Mouse (Mus musculus) gonadal fat pad, adult 2 months (tissue): ENCODE results near the gene Banp. TPM values are rescaled to one million over a fixed set of nuclear protein-coding genes. Genes with fewer than 3 reads are reported as not detected.

Source experiments
- DNase-seq: peaks from one replicate; pipeline ENCODE4 v3.0.0-alpha.2; 2012; ENCODE audit warnings: low read depth
- polyA plus RNA-seq: library from polyadenylated mRNA; depleted of rRNA; stranded (reverse); fragments of >200 nt; gene quantifications from 2 replicates; pipeline ENCODE4 v1.2.3, GENCODE M21; 2012

The Banp gene
- polyA plus RNA-seq, 1 experiment: 33.9 TPM

- no peak for DNase-seq
These were observed 1.5 kb downstream of the Banp start for GRCm38 (mm10) chr8:121950749-121951655.

GRCm38 (mm10) chr8:121951656-121952009, 2.1 kb downstream of the Banp start:
- DNase-seq: no peak

- no peak for DNase-seq
These were observed 2.6 kb downstream of the Banp start for GRCm38 (mm10) chr8:121952122-121952521.

- DNase-seq: no peak
These were observed 3.2 kb downstream of the Banp start for GRCm38 (mm10) chr8:121952800-121953199.

DNA sequence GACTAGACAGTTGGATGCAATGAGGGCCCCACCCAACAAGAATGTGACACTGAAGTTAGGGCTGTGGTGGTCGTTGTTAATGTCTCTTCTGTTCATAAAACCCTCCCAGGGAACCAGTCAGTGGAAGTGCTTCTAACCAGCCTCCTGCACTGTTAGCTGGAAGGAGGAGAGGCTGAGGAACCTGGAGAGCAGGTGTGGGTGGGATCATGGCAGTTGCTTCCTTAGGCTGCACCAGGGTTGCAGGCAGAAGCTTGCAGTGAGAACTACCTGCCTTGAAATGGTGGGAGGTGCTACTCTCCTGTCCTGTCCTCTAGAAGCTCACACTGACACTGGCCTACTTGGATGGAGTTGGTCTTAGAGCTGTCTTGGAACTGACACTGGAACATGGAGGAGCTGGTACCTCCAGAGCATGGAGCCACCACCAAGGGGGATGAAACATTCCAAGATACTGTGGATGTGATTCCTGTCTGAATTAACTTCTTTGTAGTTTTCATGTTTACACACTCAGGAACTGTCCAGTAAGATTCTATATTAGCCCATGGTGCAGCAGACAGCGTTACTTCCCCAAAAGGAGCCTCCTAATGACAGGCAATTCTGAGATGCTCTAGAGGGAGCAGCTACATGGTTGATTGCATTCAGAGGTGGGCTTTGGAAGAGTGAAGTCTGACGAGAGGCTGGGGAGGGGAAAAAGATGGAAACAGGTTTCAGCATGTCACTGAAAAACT, 4.4 kb downstream of the Banp start:
- no peak for DNase-seq

GRCm38 (mm10) chr8:121954981-121955555, 5.5 kb downstream of the Banp start:
- DNase-seq: no peak

DNA sequence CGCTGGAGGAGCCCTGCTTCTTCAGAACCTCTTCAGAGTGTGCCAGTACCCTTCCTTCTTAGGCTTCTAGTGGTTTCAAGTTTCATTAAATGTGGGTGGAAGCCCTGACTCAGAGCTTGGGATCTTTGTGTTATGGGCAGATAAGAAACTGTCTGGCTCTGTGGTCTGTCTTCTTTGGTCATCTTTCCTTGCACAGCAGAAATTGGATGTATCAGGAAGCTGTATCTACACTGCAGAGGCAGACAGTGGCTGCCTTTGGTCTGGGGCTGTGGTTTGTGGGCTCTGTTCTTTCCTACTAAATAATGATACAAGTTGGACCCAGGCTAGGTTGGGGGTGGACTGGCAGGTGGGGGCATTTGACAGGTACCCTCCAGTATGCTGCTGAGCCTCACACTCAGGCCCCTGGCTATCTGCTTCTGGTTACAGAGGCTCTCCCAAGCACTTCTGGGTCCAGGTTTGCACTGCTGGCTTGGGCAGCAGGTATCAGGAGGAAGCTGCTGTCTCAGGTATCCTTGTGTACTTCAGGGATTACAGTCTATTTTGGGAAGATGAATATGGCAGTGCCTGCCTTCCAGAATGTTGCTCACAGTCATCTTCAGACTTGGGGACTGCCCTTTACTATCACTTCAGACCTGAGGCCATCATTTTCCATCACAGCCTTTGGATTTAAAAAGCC, 6.4 kb downstream of the Banp start:
- DNase-seq: no peak

- no peak for DNase-seq
These were observed 8.8 kb downstream of the Banp start for GRCm38 (mm10) chr8:121958395-121958794.

DNA sequence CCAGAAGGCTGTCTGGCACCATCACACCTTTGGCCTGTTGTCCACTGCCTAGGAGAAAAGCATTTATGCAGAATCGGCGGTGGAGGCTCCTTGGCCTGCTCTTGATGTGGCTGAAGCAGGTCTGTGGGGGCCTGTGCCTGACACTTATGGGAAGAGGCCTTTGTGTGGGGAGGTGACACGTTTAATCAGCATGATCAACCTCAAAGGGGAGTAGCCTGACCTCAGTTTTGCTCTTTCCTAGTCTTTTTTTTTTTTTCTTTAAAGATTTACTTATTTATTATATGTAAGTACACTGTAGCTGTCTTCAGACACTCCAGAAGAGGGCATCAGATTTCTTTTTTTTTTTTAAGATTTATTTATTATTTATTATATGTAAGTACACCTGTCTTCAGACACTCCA, 13.3 kb downstream of the Banp start:
- no peak for DNase-seq

DNA sequence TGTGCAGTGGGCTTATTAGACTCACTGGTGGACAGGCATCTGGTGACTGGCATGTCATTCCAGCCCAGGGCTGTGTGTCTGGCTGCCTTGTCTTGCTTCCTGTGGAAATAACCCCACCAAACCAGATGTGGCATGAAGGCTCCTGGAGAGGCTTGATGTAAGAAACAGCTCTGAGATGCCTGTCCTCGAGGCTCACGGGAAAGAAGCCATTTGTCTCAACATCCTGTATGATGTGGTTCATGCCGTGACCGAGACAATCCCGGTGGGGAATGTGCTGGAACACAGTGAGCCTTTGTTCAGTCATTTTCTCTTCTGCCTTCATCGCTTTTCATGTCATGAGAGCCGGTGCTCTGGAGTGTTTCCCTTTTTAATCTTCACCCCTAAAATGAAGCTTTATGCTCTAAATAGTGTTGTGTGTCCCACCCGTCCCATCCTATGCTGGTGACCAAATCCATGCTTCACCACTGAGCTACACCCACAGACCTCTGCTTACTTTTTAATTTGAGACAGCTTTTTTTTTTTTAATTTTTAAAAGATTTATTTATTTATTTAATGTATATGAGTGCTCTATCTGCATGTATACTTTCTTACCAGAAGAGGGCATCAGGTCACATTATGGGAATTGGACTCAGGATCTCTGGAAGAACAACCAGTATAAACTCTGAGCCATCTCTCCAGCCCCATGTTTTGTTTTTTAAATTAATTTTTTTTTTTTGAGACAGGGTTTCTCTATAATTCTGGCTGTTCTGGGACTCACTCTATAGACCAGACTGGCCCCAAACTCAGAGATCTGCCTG, 15.4 kb downstream of the Banp start:
- no peak for DNase-seq

DNA sequence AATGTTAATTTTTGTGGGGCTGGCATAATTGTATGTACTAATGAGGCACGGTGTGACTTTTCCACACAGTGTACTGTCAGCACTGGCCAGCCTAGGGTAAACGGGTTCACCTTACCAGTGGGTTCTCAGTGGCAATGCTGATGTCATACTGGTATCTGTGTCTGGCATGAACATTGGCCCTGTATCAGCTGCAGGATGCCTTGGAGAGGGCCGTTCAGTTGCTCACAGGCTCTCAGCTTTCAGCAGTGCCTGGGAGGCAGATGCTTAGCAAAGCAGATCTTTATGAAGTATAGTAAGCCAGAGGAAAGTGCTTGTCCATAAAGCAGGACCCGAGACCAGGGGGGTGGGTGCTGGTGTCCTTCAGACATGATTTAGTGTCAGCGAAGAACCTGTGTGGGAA, 16.6 kb downstream of the Banp start:
- DNase-seq: no peak

DNA sequence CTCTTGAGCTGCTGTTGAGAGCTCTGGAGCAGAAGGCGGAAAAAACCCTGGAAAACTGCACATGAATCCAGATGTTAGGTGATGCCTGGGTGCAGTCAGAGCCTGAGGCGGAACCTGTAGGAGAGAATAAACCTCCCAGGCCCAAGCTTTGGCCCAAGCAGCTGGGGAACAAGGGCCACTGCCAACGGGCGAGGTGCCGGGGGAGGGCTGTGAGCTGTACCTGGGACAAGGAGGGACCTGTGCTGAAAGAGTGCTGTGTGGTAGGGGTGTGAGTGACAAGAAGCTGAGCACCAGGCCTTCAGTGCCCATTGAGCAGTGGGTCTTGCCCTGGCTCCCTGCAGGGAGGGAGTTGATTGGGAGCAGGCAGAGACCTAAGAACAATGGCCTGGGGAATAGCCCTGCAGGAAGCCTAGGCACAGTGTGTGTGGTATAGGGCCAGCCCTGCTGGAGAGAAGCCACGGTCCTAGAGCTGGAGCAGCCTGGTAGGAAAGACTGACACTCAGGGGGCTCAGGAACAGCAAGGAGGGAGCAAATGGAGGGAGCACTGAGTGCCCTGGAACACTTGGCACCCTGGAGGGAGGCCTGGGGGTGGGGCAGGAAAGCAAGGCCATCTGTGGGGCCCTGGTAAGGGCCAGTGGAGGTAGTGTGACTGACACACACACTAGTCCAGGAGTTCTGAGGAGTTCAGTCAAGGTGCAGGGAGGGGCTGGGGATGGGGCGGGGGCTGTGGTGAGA, 17.3 kb downstream of the Banp start:
- no peak for DNase-seq

GRCm38 (mm10) chr8:121967977-121968376, 18.4 kb downstream of the Banp start:
- DNase-seq: no peak

- no peak for DNase-seq
These were observed 19.0 kb downstream of the Banp start for GRCm38 (mm10) chr8:121968542-121968941.

DNA sequence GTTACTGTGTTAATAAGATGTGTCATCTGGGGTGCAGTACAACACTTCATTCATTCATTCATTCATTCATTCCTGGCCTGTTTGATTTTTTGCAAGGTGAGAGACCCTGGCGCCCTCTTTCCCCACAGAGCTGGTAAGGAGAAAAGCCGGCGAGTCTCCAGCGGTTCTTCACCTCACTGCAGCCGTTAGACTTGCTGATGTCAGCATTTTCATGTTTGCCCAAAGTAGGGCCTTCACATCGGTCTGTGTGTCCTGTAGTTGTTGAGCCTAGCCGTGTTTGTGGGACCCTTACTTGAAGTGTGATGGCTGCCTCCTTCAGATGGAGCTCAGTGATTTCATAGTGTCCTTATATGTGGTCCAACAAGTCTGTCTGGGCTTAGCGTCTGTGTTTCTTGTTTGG, 20.7 kb downstream of the Banp start:
- DNase-seq: no peak

- DNase-seq: no peak
These were observed 22.0 kb downstream of the Banp start for GRCm38 (mm10) chr8:121971488-121972058.

DNA sequence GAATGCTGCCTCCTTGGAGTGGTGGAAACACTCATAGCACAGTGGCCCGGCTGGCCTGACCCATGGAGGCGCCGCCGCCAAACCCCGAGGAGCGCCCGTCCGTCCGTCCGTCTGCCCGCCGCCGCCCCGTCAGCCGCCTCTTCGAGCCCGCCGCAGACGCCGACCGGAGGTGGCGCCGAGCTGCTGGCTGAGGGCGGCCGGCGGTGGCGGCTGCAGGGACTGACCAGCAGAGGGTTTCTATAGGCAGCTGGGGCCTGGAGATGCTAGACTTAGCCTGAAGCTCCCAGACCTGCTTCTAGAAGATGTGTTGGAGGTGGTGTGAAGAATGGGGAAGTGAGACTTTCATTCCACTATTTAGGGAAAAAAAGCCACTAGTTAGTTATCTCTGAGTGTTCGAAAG, 24.4 kb downstream of the Banp start:
- no peak for DNase-seq

DNA sequence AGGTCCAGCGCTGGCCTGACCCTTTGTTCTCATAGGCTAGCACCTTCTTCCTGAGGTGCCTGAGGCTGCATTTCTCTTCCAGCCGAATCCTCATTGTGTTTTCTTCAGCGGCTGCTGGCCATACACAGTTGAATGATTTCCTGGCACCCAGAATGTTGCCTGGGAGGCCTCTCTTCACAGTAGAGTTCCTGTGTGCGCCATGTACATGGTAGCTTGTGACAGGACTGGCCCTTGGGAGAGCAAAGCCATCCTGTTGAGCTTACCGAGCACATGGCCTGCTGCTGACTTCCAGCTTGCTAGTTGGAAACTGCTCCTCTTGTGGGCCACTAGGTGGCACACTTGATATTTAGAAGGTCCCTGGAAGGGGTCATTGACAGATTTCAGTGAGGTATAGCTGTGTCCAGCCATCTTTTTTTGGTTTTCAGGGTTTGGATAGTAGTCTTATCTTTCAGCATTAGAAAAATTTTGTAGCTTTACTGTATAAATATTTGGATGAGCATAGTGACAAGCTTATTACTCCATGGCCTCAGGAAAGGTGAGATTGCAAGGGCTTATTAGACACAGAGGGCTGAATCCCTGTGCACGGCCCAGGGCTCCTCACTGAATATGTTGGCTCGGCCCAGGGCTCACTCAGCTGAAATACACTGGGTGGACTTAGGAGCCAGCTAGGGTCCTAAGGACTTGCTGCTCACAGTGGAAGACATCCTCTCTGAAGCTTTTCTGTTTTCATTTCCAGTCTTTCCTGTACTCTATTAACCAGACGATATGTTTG, 28.5 kb downstream of the Banp start:
- no peak for DNase-seq

- DNase-seq: no peak
These were observed 29.1 kb downstream of the Banp start for GRCm38 (mm10) chr8:121978670-121979069.
